ENCODE assay signal across 9 mouse cellular contexts in the genomic region with DNA sequence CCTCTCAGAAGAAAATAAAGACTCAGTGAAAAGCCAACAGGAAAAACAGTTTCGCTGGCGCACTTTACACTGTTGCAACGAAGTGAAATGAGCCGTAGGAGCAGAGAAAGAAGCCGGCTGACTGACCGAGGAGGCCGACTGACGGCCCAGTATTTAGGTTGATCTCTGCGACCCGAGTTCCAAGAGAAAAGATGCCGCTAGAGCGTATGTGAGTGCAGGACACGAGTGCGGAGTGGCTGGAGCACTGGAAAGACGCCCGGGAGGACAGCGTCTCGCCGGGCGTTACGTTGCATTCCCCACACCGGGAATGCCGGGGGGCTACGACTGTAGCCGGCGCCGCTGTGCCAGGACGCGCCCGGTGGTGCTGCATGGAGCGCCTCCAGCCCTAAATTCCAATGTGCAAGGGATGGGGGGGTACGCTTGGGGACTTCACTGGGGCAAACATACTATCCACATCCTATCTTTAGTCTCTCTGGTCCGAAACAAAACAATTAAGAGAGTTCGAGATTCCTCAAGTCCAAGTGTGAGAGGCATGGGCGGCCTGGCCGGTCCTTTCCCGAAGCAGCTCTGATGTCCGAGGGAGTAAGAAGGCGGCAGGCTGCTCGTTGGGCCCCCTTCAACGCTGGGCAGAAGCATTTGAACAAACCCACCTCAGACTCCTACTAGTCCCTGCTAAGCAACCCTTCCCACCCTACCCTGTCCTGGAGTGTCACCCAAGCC. TPM values are rescaled to one million over a fixed set of nuclear protein-coding genes. Genes with fewer than 3 reads are reported as not detected.
A peak's percentile ranks its signal among the peaks of the same experiment; 100 is the strongest.
DNase-seq lines count a peak whose midpoint lies in the region; ATAC-seq lines count a peak whose summit lies in the region.
"Had no signal": no experiment of that assay in that cellular context is flagged by ENCODE, and none has a peak within 500 bp of the region (broad histone marks: within the 10 kb centered on the region; RNA-seq: fewer than 3 reads in every experiment).

No protein-coding gene starts in this region.

- H3K4me1 ChIP-seq in kidney, embryonic 15.5 days: peaks cover 59% of the 10 kb centered on the region

- H3K27me3 ChIP-seq in kidney, embryonic 15.5 days: peaks cover 68% of the 10 kb centered on the region
- H3K27me3 ChIP-seq: CH12.LX had no signal

- H3K4me3 ChIP-seq in kidney, embryonic 15.5 days (replicated peaks): peak overlapping the region; percentile 69

- peak; percentile 20 for ATAC-seq in kidney, embryonic 15.5 days (replicated peaks; ENCODE audit: low FRiP score)
- no peak for ATAC-seq in erythroblast, adult 5-6 weeks (replicated peaks; ENCODE audit: low FRiP score, poor library complexity, severe bottlenecking)

- no peaks in the 10 kb centered on the region for H3K36me3 ChIP-seq in kidney, embryonic 15.5 days

- H3K9me3 ChIP-seq in kidney, embryonic 15.5 days (replicated peaks): no peaks in the 10 kb centered on the region

- under 1% methylated on average over 41 of the region's 41 CpGs for WGBS in kidney, embryonic 15.5 days

- H3K4me2 ChIP-seq in kidney, embryonic 15.5 days: peak overlapping the region; percentile 89

- peak overlapping the region; percentile 82 for H3K9ac ChIP-seq in kidney, embryonic 15.5 days

- H3K27ac ChIP-seq in kidney, embryonic 15.5 days: peak overlapping the region; percentile 97

- DNase-seq in cerebellum, postnatal 14 days: peak; percentile 33 to 44
- DNase-seq in cerebellum, postnatal 4 days (ENCODE audit: low spot score in 2 of 2): no peak
- DNase-seq in adrenal gland, adult 2 months: peak; percentile 40
- DNase-seq in heart, adult 8-10 months (ENCODE audit: low spot score): peak; percentile 43
- DNase-seq in lung, postnatal 36 days: peak; percentile 34
- no peak for DNase-seq in ovary, postnatal 10 days (ENCODE audit: low spot score)

RNA-seq across cellular contexts. Expression of gene Mecom, which starts 40.1 kb away (rescaled TPM):
- 10 to 100 TPM in 1 of 2 experiments, 1 to 10 TPM in 1; 4.4 to 10.7 TPM for total RNA-seq in adrenal gland, adult 2 months (2021)
- polyA plus RNA-seq in adrenal gland, adult 2 months (2012; rRNA removed): 0.52 and 0.55 TPM in 2 replicates
- 10 to 100 TPM; 13.6 to 19.5 (median 16.5) TPM for total RNA-seq in heart, adult 8-10 months (2022)
- 66.4 and 72.7 TPM in 2 replicates for polyA plus RNA-seq in kidney, embryonic 15.5 days (2015; fragmentation: Nextera tagmentation; extraction: Ambion mirVana)
- total RNA-seq in erythroblast, adult 5-6 weeks (2015; ENCODE audit: low replicate concordance): 0.58 and 1.0 TPM in 2 replicates
- 0.84 TPM in 1 of 2 replicates, not detected in the other for total RNA-seq in erythroblast, adult 5-6 weeks (2017; ENCODE audit: low replicate concordance)
- total RNA-seq: CH12.LX had no signal

Comparison
In these comparisons a context has a peak if more than half of its experiments do, and no peak if none do; other contexts are left out.
1. DNase-seq: peak in cerebellum, postnatal 14 days (2 of 2), adrenal gland, adult 2 months (single experiment), heart, adult 8-10 months (single experiment) and lung, postnatal 36 days (single experiment); none in cerebellum, postnatal 4 days (0 of 2) and ovary, postnatal 10 days (single experiment).